Mouse (Mus musculus): ENCODE data around the gene Sema3g.

GRCm38 (mm10) chr14:31193791-31194190, 23.9 kb upstream of the Sema3g start:
- TF ChIP-seq MAFK (IDR thresholded peaks at IDR 0.05; ENCODE audit: insufficient read depth, low read depth, low read length) (no peak), ZC3H11A (IDR thresholded peaks at IDR 0.05; ENCODE audit: borderline replicate concordance, low read depth, low read length) (no peak), HCFC1 (IDR thresholded peaks at IDR 0.05; ENCODE audit: borderline replicate concordance, insufficient read depth, low read length) (no peak), CHD2 (IDR thresholded peaks at IDR 0.05; ENCODE audit: low read depth, low read length) (no peak), ZNF384 (IDR thresholded peaks at IDR 0.05; ENCODE audit: low read depth, low read length) (no peak)

Measured in ES-E14 (cell line).